Mouse (Mus musculus) MEL (cell line): ENCODE data around the gene Daam2. TPM values are rescaled to one million over a fixed set of nuclear protein-coding genes. Genes with fewer than 3 reads are reported as not detected.

Experiments
- DNase-seq: peaks from one replicate; pipeline ENCODE4 v3.0.0; 2011; ENCODE audit warnings: low read depth, low spot score
- H3K27ac ChIP-seq: 2 replicates; pipeline ENCODE4 v1.5.1; 2012; ENCODE audit warnings: low read depth, mild to moderate bottlenecking, control low read depth, low read length, moderate library complexity; ENCODE audit not compliant: control insufficient read depth
- H3K27me3 ChIP-seq, 2 experiments: fragments of 150-350 bp in 1 of 2; sonication (generic) in 1 of 2; 2 replicates each; pipeline ENCODE4 v1.6.1; 2012; ENCODE audit warnings: low read length in 2 of 2, mild to moderate bottlenecking in 2 of 2, improper control_type of control experiment in 1 of 2, moderate library complexity in 1 of 2; ENCODE audit not compliant: insufficient read depth in 2 of 2, control insufficient read depth in 1 of 2
- H3K36me3 ChIP-seq, 2 experiments: 2 replicates each; pipeline ENCODE4 v1.6.1; 2012 to 2014; ENCODE audit warnings: low read length in 2 of 2, improper control_type of control experiment in 1 of 2, inconsistent platforms in 1 of 2, mild to moderate bottlenecking in 1 of 2; ENCODE audit not compliant: insufficient read depth in 2 of 2, control insufficient read depth in 1 of 2
- H3K4me1 ChIP-seq, 2 experiments: fragments of 150-350 bp in 1 of 2; sonication (generic) in 1 of 2; 2 replicates each; pipeline ENCODE4 v1.6.1; 2012; ENCODE audit warnings: low read length in 2 of 2, improper control_type of control experiment in 1 of 2, mild to moderate bottlenecking in 1 of 2; ENCODE audit not compliant: insufficient read depth in 2 of 2, control insufficient read depth in 1 of 2
- H3K4me3 ChIP-seq, 2 experiments: fragments of 150-350 bp in 1 of 2; sonication (generic) in 1 of 2; 2 replicates each; pipeline ENCODE4 v1.5.1; 2012; ENCODE audit warnings: low read depth in 2 of 2, low read length in 2 of 2, mild to moderate bottlenecking in 2 of 2, moderate library complexity in 2 of 2, control low read depth in 1 of 2, improper control_type of control experiment in 1 of 2; ENCODE audit not compliant: control insufficient read depth in 1 of 2, insufficient read depth in 1 of 2
- H3K79me2 ChIP-seq: 2 replicates; pipeline ENCODE4 v1.6.1; 2012; ENCODE audit warnings: mild to moderate bottlenecking, low read length, moderate library complexity; ENCODE audit not compliant: control insufficient read depth, poor library complexity, insufficient read depth
- H3K9ac ChIP-seq: 2 replicates; pipeline ENCODE4 v1.6.1; 2012; ENCODE audit warnings: low read depth, mild to moderate bottlenecking, control low read depth, low read length, moderate library complexity; ENCODE audit not compliant: control insufficient read depth, poor library complexity, severe bottlenecking
- H3K9me3 ChIP-seq: fragments of 150-350 bp; sonication (generic); replicated peaks from 2 replicates; pipeline ENCODE4 v1.6.1; 2012; ENCODE audit warnings: mild to moderate bottlenecking, low read length, improper control_type of control experiment, moderate library complexity; ENCODE audit not compliant: insufficient read depth
- BHLHE40 ChIP-seq: IDR thresholded peaks from 2 replicates; pipeline ENCODE4 v1.6.1; 2012; ENCODE audit warnings: low read depth, mild to moderate bottlenecking, inconsistent platforms, low read length, improper control_type of control experiment, borderline replicate concordance
- CHD1 ChIP-seq: IDR thresholded peaks from 2 replicates; pipeline ENCODE4 v1.6.1; 2012; ENCODE audit warnings: low read depth, mild to moderate bottlenecking, inconsistent platforms, low read length, improper control_type of control experiment
- E2F4 ChIP-seq: IDR thresholded peaks from 2 replicates; pipeline ENCODE4 v1.6.1; 2011; ENCODE audit warnings: low read depth, low read length, improper control_type of control experiment, borderline replicate concordance
- EP300 ChIP-seq, 2 experiments: IDR thresholded peaks; 2 replicates each; pipeline ENCODE4 v1.6.1; 2011; ENCODE audit warnings: improper control_type of control experiment in 2 of 2, low read length in 2 of 2, low read depth in 1 of 2, mild to moderate bottlenecking in 1 of 2
- ETS1 ChIP-seq: IDR thresholded peaks from 2 replicates; pipeline ENCODE4 v1.6.1; 2012; ENCODE audit warnings: low read depth, mild to moderate bottlenecking, inconsistent platforms, low read length, improper control_type of control experiment, moderate library complexity
- GABPA ChIP-seq: IDR thresholded peaks from 2 replicates; pipeline ENCODE4 v1.6.1; 2012; ENCODE audit warnings: low read depth, mild to moderate bottlenecking, inconsistent platforms, low read length, improper control_type of control experiment, moderate library complexity
- GATA1 ChIP-seq: IDR thresholded peaks from 2 replicates; pipeline ENCODE4 v1.6.1; 2011; ENCODE audit warnings: low read depth, low read length, improper control_type of control experiment
- HCFC1 ChIP-seq: IDR thresholded peaks from 2 replicates; pipeline ENCODE4 v1.6.1; 2012; ENCODE audit warnings: low read depth, mild to moderate bottlenecking, inconsistent platforms, low read length, improper control_type of control experiment, moderate library complexity
- KAT2A ChIP-seq: conservative IDR thresholded peaks from 2 replicates; pipeline ENCODE4 v1.6.1; 2012; ENCODE audit warnings: low read depth, low read length, improper control_type of control experiment, inconsistent platforms
- MAFK ChIP-seq: IDR thresholded peaks from 2 replicates; pipeline ENCODE4 v1.6.1; 2011; ENCODE audit warnings: low read depth, mild to moderate bottlenecking, low read length, improper control_type of control experiment, borderline replicate concordance
- MAX ChIP-seq: IDR thresholded peaks from 2 replicates; pipeline ENCODE4 v1.6.1; 2011; ENCODE audit warnings: low read length, improper control_type of control experiment
- NRF1 ChIP-seq: IDR thresholded peaks from 2 replicates; pipeline ENCODE4 v1.6.1; 2014; ENCODE audit warnings: low read depth, mild to moderate bottlenecking, inconsistent platforms, low read length, improper control_type of control experiment, moderate library complexity; ENCODE audit not compliant: poor library complexity, insufficient read depth, severe bottlenecking
- POLR2A ChIP-seq, 2 experiments: IDR thresholded peaks; 2 replicates each; pipeline ENCODE4 v1.6.1; 2011 to 2012; ENCODE audit warnings: low read length in 2 of 2, mild to moderate bottlenecking in 2 of 2, control low read depth in 1 of 2, improper control_type of control experiment in 1 of 2, low read depth in 1 of 2, moderate library complexity in 1 of 2; ENCODE audit not compliant: control insufficient read depth in 1 of 2, insufficient read depth in 1 of 2, poor library complexity in 1 of 2
- POLR2AphosphoS5 ChIP-seq: IDR thresholded peaks from 2 replicates; pipeline ENCODE4 v1.6.1; 2012; ENCODE audit warnings: low read depth, borderline replicate concordance, mild to moderate bottlenecking, inconsistent platforms, low read length, moderate library complexity, mixed read lengths
- SIN3A ChIP-seq: IDR thresholded peaks from 2 replicates; pipeline ENCODE4 v1.6.1; 2012; ENCODE audit warnings: low read length, improper control_type of control experiment, inconsistent platforms
- USF1 ChIP-seq: IDR thresholded peaks from 2 replicates; pipeline ENCODE4 v1.6.1; 2014; ENCODE audit warnings: low read depth, mild to moderate bottlenecking, inconsistent platforms, low read length, improper control_type of control experiment, moderate library complexity
- USF2 ChIP-seq, 2 experiments: IDR thresholded peaks; 2 replicates each; pipeline ENCODE4 v1.6.1; 2011 to 2012; ENCODE audit warnings: improper control_type of control experiment in 2 of 2, low read length in 2 of 2, borderline replicate concordance in 1 of 2, inconsistent platforms in 1 of 2, low read depth in 1 of 2, mild to moderate bottlenecking in 1 of 2; ENCODE audit not compliant: insufficient read depth in 1 of 2
- ZC3H11A ChIP-seq: IDR thresholded peaks from 2 replicates; pipeline ENCODE4 v1.6.1; 2012; ENCODE audit warnings: low read depth, mild to moderate bottlenecking, inconsistent platforms, low read length, improper control_type of control experiment
- ZNF384 ChIP-seq: IDR thresholded peaks from 2 replicates; pipeline ENCODE4 v1.6.1; 2012; ENCODE audit warnings: low read depth, mild to moderate bottlenecking, inconsistent platforms, low read length, improper control_type of control experiment
- polyA plus RNA-seq, 2 experiments: library from polyadenylated mRNA; stranded (reverse) in 1 of 2; unstranded in 1 of 2; fragments of >175 nt in 1 of 2; fragments of >200 nt in 1 of 2; gene quantifications; 2 replicates each; pipeline versions ENCODE4 v1.2.1 to v1.2.4; 2012; ENCODE audit warnings: low replicate concordance in 2 of 2, low read depth in 1 of 2; ENCODE audit not compliant: insufficient read length in 2 of 2, insufficient read depth in 1 of 2, missing spikeins in 1 of 2
- total RNA-seq: library from RNA; depleted of rRNA; stranded (reverse); fragments of 300-350 nt; gene quantifications from 2 replicates; pipeline ENCODE4 v1.2.3, GENCODE M21; 2012

The Daam2 gene
- total and polyA plus RNA-seq, 3 experiments, result 0.04 to 0.28 TPM; not detected in 1

DNA sequence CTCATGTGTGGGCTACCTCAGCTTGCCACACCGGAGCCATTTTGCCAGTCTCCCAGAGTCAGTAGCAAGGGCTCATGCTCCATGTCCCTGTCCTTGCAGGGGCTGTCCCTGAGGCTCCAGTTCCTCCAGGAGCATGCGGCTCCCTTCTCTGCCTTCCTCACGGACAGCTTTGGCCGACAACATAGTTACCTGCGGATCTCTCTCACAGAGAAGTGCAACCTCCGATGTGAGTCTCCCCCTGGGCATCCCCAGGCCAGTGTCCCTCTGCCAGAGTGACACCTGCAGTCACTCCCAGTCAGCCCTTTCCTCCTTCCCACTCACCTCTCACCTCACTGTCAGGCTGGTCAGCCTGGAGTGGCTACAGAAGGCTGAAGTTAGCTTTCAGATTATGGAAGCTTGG is 131.1 kb downstream of the Daam2 start:
- no peak for TF ChIP-seq KAT2A
- no peak for TF ChIP-seq NRF1
- TF ChIP-seq E2F4, result no peak
- no peak for TF ChIP-seq USF2 (IDR thresholded peaks at IDR 0.05; ENCODE audit: borderline replicate concordance in 1 of 2, insufficient read depth in 1 of 2, low read depth in 1 of 2, low read length in 2 of 2)
- no peak for TF ChIP-seq USF1
- no peak for TF ChIP-seq ETS1
- no peak for TF ChIP-seq ZNF384
- TF ChIP-seq POLR2A (IDR thresholded peaks at IDR 0.05; ENCODE audit: control insufficient read depth in 1 of 2, insufficient read depth in 1 of 2, low read depth in 1 of 2, low read length in 2 of 2, poor library complexity in 1 of 2), result no peak
- Histone ChIP-seq H3K4me1 (peaks cover 10 to 42% of the 10 kb centered on the region in 2 experiments; a peak in 3 of 4 replicates), H3K27ac (no peak overlapping the region; the same call in 1 of the 2 replicates), H3K36me3 (peaks cover 2 to 22% of the 10 kb centered on the region in 2 experiments; a peak in 3 of 4 replicates), H3K9ac (no peak overlapping the region), H3K27me3 (no peaks in the 10 kb centered on the region), H3K4me3 (no peak overlapping the region), H3K9me3 (no peaks in the 10 kb centered on the region), H3K79me2 (peaks cover 5% of the 10 kb centered on the region)
- no peak for DNase-seq

DNA sequence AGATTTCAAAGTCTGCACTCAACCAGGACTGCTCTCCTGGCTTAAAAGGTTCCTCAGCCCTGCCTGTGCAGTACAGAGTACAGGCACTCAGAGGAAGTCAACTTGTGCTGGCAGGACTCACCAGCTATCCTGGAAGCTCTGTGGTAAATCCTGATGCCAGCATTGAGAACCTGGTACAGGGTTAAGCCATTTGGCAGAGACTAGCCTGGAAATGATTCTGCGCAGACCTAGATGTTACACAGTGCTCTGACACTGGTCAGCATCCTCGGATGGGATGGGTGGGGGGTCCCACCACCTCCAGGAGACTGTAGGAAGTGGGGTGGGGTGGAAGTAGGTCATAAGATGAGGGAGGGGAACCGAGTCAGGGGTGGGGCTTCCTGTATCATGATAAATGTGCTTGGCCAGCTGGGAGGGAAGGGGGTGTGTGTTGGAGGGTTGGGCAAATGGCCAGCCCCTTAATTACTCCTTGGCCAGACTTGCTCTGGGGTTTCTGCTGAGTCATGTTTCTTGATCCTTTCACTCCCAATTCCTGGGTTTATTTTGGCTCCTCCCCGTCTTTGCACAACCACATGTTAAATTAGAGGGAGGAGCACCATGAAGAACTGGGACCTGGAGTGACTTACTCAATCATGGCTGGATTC is 132.0 kb downstream of the Daam2 start:
- TF ChIP-seq USF2 (IDR thresholded peaks at IDR 0.05; ENCODE audit: borderline replicate concordance in 1 of 2, insufficient read depth in 1 of 2, low read depth in 1 of 2, low read length in 2 of 2), result no peak
- no peak for TF ChIP-seq E2F4
- no peak for TF ChIP-seq BHLHE40
- peak; percentile 92 for TF ChIP-seq MAFK
- no peak for TF ChIP-seq HCFC1
- TF ChIP-seq POLR2AphosphoS5, result no peak
- no peak for TF ChIP-seq ZC3H11A
- TF ChIP-seq GATA1, result 0 out of 2 replicates have a peak, but pooled peaks have one; percentile 19
- no peak for TF ChIP-seq MAX
- peak; percentile 37; the same call in 1 of the 2 replicates for TF ChIP-seq SIN3A
- no peak for TF ChIP-seq CHD1
- peak; percentile 85 for TF ChIP-seq GABPA
- TF ChIP-seq ETS1, result peak; percentile 94
- peak in 1 of 2 experiments; percentile 42; a peak in 1 of 4 replicates for TF ChIP-seq EP300 (IDR thresholded peaks at IDR 0.05; ENCODE audit: low read depth in 1 of 2, low read length in 2 of 2)
- no peaks in the 10 kb centered on the region for H3K9me3 ChIP-seq
- H3K4me1 ChIP-seq, result peaks cover 10 to 42% of the 10 kb centered on the region in 2 experiments; a peak in 3 of 4 replicates
- H3K27ac ChIP-seq, result peak overlapping the region; percentile 57
- peaks cover 2 to 22% of the 10 kb centered on the region in 2 experiments; a peak in 3 of 4 replicates for H3K36me3 ChIP-seq
- H3K9ac ChIP-seq, result no peak overlapping the region
- H3K27me3 ChIP-seq, result no peaks in the 10 kb centered on the region
- DNase-seq, result peak; percentile 82
- H3K4me3 ChIP-seq, result no peak overlapping the region
- H3K79me2 ChIP-seq, result peaks cover 5% of the 10 kb centered on the region
